Comparison of ENCODE assay signal across 16 mouse cellular contexts in the genomic region with DNA sequence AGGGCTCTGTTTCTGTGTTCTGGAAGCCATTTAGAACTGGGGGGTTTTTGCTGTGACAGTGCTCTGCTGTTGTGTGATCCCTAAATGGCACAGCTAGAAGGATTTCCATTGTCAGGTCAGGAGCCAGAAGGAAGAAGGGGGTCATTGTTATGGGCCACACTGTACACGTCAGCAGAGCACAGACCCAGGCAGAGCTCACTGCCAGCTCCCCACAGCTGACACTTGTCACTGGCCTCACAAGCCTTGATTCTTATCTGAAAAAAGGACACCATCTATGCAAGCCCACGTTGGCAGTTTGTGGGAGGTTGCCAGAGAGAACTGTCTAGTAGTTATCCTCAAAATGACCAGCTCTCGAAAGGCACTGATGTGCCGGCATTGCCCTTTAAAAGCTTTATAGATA. TPM values are rescaled to one million over a fixed set of nuclear protein-coding genes. Genes with fewer than 3 reads are reported as not detected.
A peak's percentile ranks its signal among the peaks of the same experiment; 100 is the strongest.
DNase-seq lines count a peak whose midpoint lies in the region; ATAC-seq lines count a peak whose summit lies in the region.
"Had no signal": no experiment of that assay in that cellular context is flagged by ENCODE, and none has a peak within 500 bp of the region (broad histone marks: within the 10 kb centered on the region; RNA-seq: fewer than 3 reads in every experiment).

No protein-coding gene starts in this region.

- H3K9me3 ChIP-seq in embryonic facial prominence, embryonic 12.5 days, result peaks cover 6% of the 10 kb centered on the region; the same call in 1 of the 2 replicates
- peaks cover 10% of the 10 kb centered on the region; the same call in 1 of the 2 replicates for H3K9me3 ChIP-seq in embryonic facial prominence, embryonic 10.5 days
- no peaks in the 10 kb centered on the region for H3K9me3 ChIP-seq in neural tube, embryonic 15.5 days (replicated peaks)
- H3K9me3 ChIP-seq: G1E had no signal

- no peaks in the 10 kb centered on the region for H3K4me1 ChIP-seq in embryonic facial prominence, embryonic 12.5 days
- H3K4me1 ChIP-seq in embryonic facial prominence, embryonic 10.5 days, result peaks cover 11% of the 10 kb centered on the region
- H3K4me1 ChIP-seq in neural tube, embryonic 15.5 days, result no peaks in the 10 kb centered on the region; the same call in 1 of the 2 replicates
- H3K4me1 ChIP-seq: neural tube, embryonic 12.5 days had no signal

- no peaks in the 10 kb centered on the region for H3K27me3 ChIP-seq in embryonic facial prominence, embryonic 12.5 days
- no peaks in the 10 kb centered on the region for H3K27me3 ChIP-seq in embryonic facial prominence, embryonic 10.5 days (replicated peaks; ENCODE audit: low read depth, poor library complexity, severe bottlenecking)
- H3K27me3 ChIP-seq in neural tube, embryonic 15.5 days (replicated peaks), result no peaks in the 10 kb centered on the region
- H3K27me3 ChIP-seq: neural tube, embryonic 12.5 days had no signal

- no peak for DNase-seq in embryonic facial prominence, embryonic 10.5 days (ENCODE audit: low spot score)
- peak; percentile 15 to 37 for DNase-seq in left cerebral cortex, adult 18-20 months (ENCODE audit: low spot score in 2 of 2)
- DNase-seq in left cerebral cortex, postnatal 36 days (ENCODE audit: low spot score in 2 of 2), result no peak
- DNase-seq in layer of hippocampus, adult 8-10 months (ENCODE audit: low spot score in 2 of 2), result peak; percentile 49 to 72
- no peak for DNase-seq in adrenal gland, adult 8-10 months
- DNase-seq: heart, adult 18-20 months; kidney, postnatal 4 days; liver; thymus, postnatal 14 days had no signal

- 58% methylated on average over 4 of the region's 4 CpGs for whole genome bisulfite sequencing in embryonic facial prominence, embryonic 12.5 days
- 64% methylated on average over 4 of the region's 4 CpGs for WGBS in embryonic facial prominence, embryonic 10.5 days
- WGBS in neural tube, embryonic 15.5 days, result 69% methylated on average over 4 of the region's 4 CpGs

- no peak overlapping the region for H3K4me2 ChIP-seq in embryonic facial prominence, embryonic 12.5 days (replicated peaks)
- no peak overlapping the region for H3K4me2 ChIP-seq in neural tube, embryonic 15.5 days
- H3K4me2 ChIP-seq: neural tube, embryonic 12.5 days had no signal

- no peak overlapping the region for H3K9ac ChIP-seq in embryonic facial prominence, embryonic 12.5 days
- H3K9ac ChIP-seq in neural tube, embryonic 15.5 days (replicated peaks), result no peak overlapping the region
- H3K9ac ChIP-seq: neural tube, embryonic 12.5 days had no signal

- intact Hi-C loops in left cerebral cortex, postnatal 36 days (cut with DNase I), result loop anchor here (5.0 kb wide), 1 partner anchor 34 kb away; no protein-coding TSS in a partner anchor

- peaks cover 50% of the 10 kb centered on the region for H3K36me3 ChIP-seq in embryonic facial prominence, embryonic 12.5 days
- H3K36me3 ChIP-seq in embryonic facial prominence, embryonic 10.5 days (replicated peaks), result peaks cover 87% of the 10 kb centered on the region
- peaks cover 45% of the 10 kb centered on the region for H3K36me3 ChIP-seq in neural tube, embryonic 15.5 days

- 0 out of 2 replicates have a peak, but pooled peaks have one; percentile 18 for ATAC-seq in embryonic facial prominence, embryonic 12.5 days (ENCODE audit: insufficient number of reproducible peaks, insufficient read depth, low FRiP score, low TSS enrichment)
- ATAC-seq in neural tube, embryonic 15.5 days (ENCODE audit: low FRiP score), result 0 out of 2 replicates have a peak, but pooled peaks have one; percentile 32
- no peak for ATAC-seq in megakaryocyte-erythroid progenitor cell, adult 5-6 weeks (replicated peaks; ENCODE audit: low FRiP score, low TSS enrichment, poor library complexity, severe bottlenecking)
- ATAC-seq: activated CD4-positive, CD25-positive, alpha-beta regulatory T cell, adult 4 months had no signal

- H3K4me3 ChIP-seq in embryonic facial prominence, embryonic 12.5 days, result no peak overlapping the region
- H3K4me3 ChIP-seq in embryonic facial prominence, embryonic 10.5 days, result no peak overlapping the region
- no peak overlapping the region for H3K4me3 ChIP-seq in neural tube, embryonic 15.5 days (replicated peaks)
- H3K4me3 ChIP-seq: neural tube, embryonic 12.5 days had no signal

- no peak overlapping the region for H3K27ac ChIP-seq in embryonic facial prominence, embryonic 12.5 days
- no peak overlapping the region for H3K27ac ChIP-seq in embryonic facial prominence, embryonic 10.5 days (replicated peaks)
- no peak overlapping the region for H3K27ac ChIP-seq in neural tube, embryonic 15.5 days (replicated peaks)
- H3K27ac ChIP-seq: macrophage; neural tube, embryonic 12.5 days had no signal

RNA-seq across cellular contexts. Expression of a gene that starts 36.5 kb away (rescaled TPM):
- polyA plus RNA-seq in embryonic facial prominence, embryonic 12.5 days (2016; fragmentation: Nextera tagmentation; extraction: Ambion mirVana), result 100.0 and 102 TPM in 2 replicates
- 102 and 107 TPM in 2 replicates for polyA plus RNA-seq in embryonic facial prominence, embryonic 10.5 days (2016; fragmentation: Nextera tagmentation; extraction: Ambion mirVana)
- total RNA-seq in left cerebral cortex, adult 18-20 months (2021), result 10 to 100 TPM; 38.5 to 45.8 TPM
- total RNA-seq in left cerebral cortex, postnatal 36 days (2021), result 10 to 100 TPM; 32.4 to 35.9 TPM
- total RNA-seq in layer of hippocampus, adult 8-10 months (2022), result 10 to 100 TPM; 50.5 to 52.8 (median 51.7) TPM
- 38.4 and 40.5 TPM in 2 replicates for polyA plus RNA-seq in neural tube, embryonic 15.5 days (2015; fragmentation: Nextera tagmentation; extraction: Ambion mirVana)
- 10 to 100 TPM; 42.5 to 72.4 (median 57.1) TPM for total RNA-seq in adrenal gland, adult 8-10 months (2022)
- 6.5 and 8.4 TPM in 2 replicates for total RNA-seq in megakaryocyte-erythroid progenitor cell, adult 5-6 weeks (2014; fragmentation: Nextera tagmentation)
- total RNA-seq in megakaryocyte-erythroid progenitor cell, adult 5-6 weeks (2017), result 11.5 and 13.0 TPM in 2 replicates
- polyA plus RNA-seq: macrophage had no signal

RNA-seq across cellular contexts. Expression of a gene that starts 37.1 kb away (rescaled TPM):
- polyA plus RNA-seq in embryonic facial prominence, embryonic 12.5 days (2016; fragmentation: Nextera tagmentation; extraction: Ambion mirVana), result 32.0 and 33.1 TPM in 2 replicates
- 38.1 and 40.6 TPM in 2 replicates for polyA plus RNA-seq in embryonic facial prominence, embryonic 10.5 days (2016; fragmentation: Nextera tagmentation; extraction: Ambion mirVana)
- 10 to 100 TPM; 15.7 to 16.6 TPM for total RNA-seq in left cerebral cortex, adult 18-20 months (2021)
- 10 to 100 TPM; 19.3 to 20.6 TPM for total RNA-seq in left cerebral cortex, postnatal 36 days (2021)
- total RNA-seq in layer of hippocampus, adult 8-10 months (2022), result 10 to 100 TPM; 18.6 to 20.7 (median 19.9) TPM
- polyA plus RNA-seq in neural tube, embryonic 15.5 days (2015; fragmentation: Nextera tagmentation; extraction: Ambion mirVana), result 30.2 and 30.6 TPM in 2 replicates
- 10 to 100 TPM; 18.7 to 25.0 (median 22.4) TPM for total RNA-seq in adrenal gland, adult 8-10 months (2022)
- total RNA-seq in megakaryocyte-erythroid progenitor cell, adult 5-6 weeks (2014; fragmentation: Nextera tagmentation), result 18.1 and 22.3 TPM in 2 replicates
- 15.4 and 17.1 TPM in 2 replicates for total RNA-seq in megakaryocyte-erythroid progenitor cell, adult 5-6 weeks (2017)

RNA-seq across cellular contexts. Expression of a gene that starts 37.2 kb away (rescaled TPM):
- 42.9 and 43.1 TPM in 2 replicates for polyA plus RNA-seq in embryonic facial prominence, embryonic 12.5 days (2016; fragmentation: Nextera tagmentation; extraction: Ambion mirVana)
- polyA plus RNA-seq in embryonic facial prominence, embryonic 10.5 days (2016; fragmentation: Nextera tagmentation; extraction: Ambion mirVana), result 22.9 and 24.7 TPM in 2 replicates
- 10 to 100 TPM; 99.6 to 99.8 TPM for total RNA-seq in left cerebral cortex, adult 18-20 months (2021)
- 100 to 1,000 TPM; 124 to 126 TPM for total RNA-seq in left cerebral cortex, postnatal 36 days (2021)
- total RNA-seq in layer of hippocampus, adult 8-10 months (2022), result 100 to 1,000 TPM in 1 of 4 experiments, 10 to 100 TPM in 3; 89.9 to 102 (median 97.3) TPM
- 84.7 and 90.9 TPM in 2 replicates for polyA plus RNA-seq in neural tube, embryonic 15.5 days (2015; fragmentation: Nextera tagmentation; extraction: Ambion mirVana)
- 100 to 1,000 TPM in 2 of 4 experiments, 10 to 100 TPM in 2; 94.2 to 112 (median 99.9) TPM for total RNA-seq in adrenal gland, adult 8-10 months (2022)
- 72.9 and 109 TPM in 2 replicates for total RNA-seq in megakaryocyte-erythroid progenitor cell, adult 5-6 weeks (2014; fragmentation: Nextera tagmentation)
- total RNA-seq in megakaryocyte-erythroid progenitor cell, adult 5-6 weeks (2017), result 69.2 and 112 TPM in 2 replicates

Comparison
In these comparisons a context has a peak if more than half of its experiments do, and no peak if none do; other contexts are left out.
1. DNase-seq: peak in left cerebral cortex, adult 18-20 months (2 of 2) and layer of hippocampus, adult 8-10 months (2 of 2); none in embryonic facial prominence, embryonic 10.5 days (single experiment), left cerebral cortex, postnatal 36 days (0 of 2) and adrenal gland, adult 8-10 months (single experiment).